In genomic region chr1:120357371-120358274, GRCm38 (mm10) we compare ENCODE assay signal across 8 mouse cellular contexts. TPM values are rescaled to one million over a fixed set of nuclear protein-coding genes. Genes with fewer than 3 reads are reported as not detected.
A peak's percentile ranks its signal among the peaks of the same experiment; 100 is the strongest.
DNase-seq lines count a peak whose midpoint lies in the region; ATAC-seq and TF ChIP-seq lines count a peak whose summit lies in the region.

No protein-coding gene starts in this region.

- DNase-seq in adrenal gland, adult 2 months = peak; percentile 71
- DNase-seq in cerebellum, postnatal 14 days = peak; percentile 31 to 34
- peak; percentile 36 to 46 for DNase-seq in heart, adult 18-20 months
- DNase-seq in midbrain, postnatal 0 days (ENCODE audit: low spot score) = peak; percentile 58
- no peak for DNase-seq in c-Kit-positive CD71-positive TER-119-positive erythroid progenitor cells, embryonic 14.5 days (ENCODE audit: low spot score)
- DNase-seq in thymus, postnatal 0 days (ENCODE audit: low spot score) = no peak

- no peak overlapping the region for H3K9ac ChIP-seq in kidney, embryonic 14.5 days (ENCODE audit: low read depth, low read length)
- H3K9ac ChIP-seq in limb, embryonic 13.5 days = no peak overlapping the region
- H3K9ac ChIP-seq in midbrain, postnatal 0 days (replicated peaks; ENCODE audit: low read length, poor library complexity, severe bottlenecking) = no peak overlapping the region

- H3K9me3 ChIP-seq in kidney, embryonic 14.5 days (ENCODE audit: control insufficient read depth, low read length) = no peaks in the 10 kb centered on the region
- no peaks in the 10 kb centered on the region for H3K9me3 ChIP-seq in limb, embryonic 13.5 days
- H3K9me3 ChIP-seq in midbrain, postnatal 0 days (ENCODE audit: low read length) = no peaks in the 10 kb centered on the region

- peak overlapping the region; percentile 5; the same call in 1 of the 2 replicates for H3K4me2 ChIP-seq in kidney, embryonic 14.5 days (replicated peaks; ENCODE audit: low read depth, low read length)
- H3K4me2 ChIP-seq in limb, embryonic 13.5 days (replicated peaks) = peak overlapping the region; percentile 38
- peak overlapping the region; percentile 13 for H3K4me2 ChIP-seq in midbrain, postnatal 0 days (ENCODE audit: low read depth, low read length, poor library complexity, severe bottlenecking)

- H3K36me3 ChIP-seq in kidney, embryonic 14.5 days (ENCODE audit: control insufficient read depth, insufficient read depth, low read length) = no peaks in the 10 kb centered on the region
- no peaks in the 10 kb centered on the region for H3K36me3 ChIP-seq in limb, embryonic 13.5 days
- H3K36me3 ChIP-seq in midbrain, postnatal 0 days (ENCODE audit: insufficient read depth, low read length) = no peaks in the 10 kb centered on the region

- WGBS in kidney, embryonic 14.5 days = 14% methylated on average over 16 of the region's 16 CpGs
- 11% methylated on average over 16 of the region's 16 CpGs for WGBS in limb, embryonic 13.5 days
- WGBS in midbrain, postnatal 0 days = 7% methylated on average over 16 of the region's 16 CpGs

- H3K27me3 ChIP-seq in kidney, embryonic 14.5 days (ENCODE audit: control insufficient read depth, insufficient read depth, low read length) = no peaks in the 10 kb centered on the region
- H3K27me3 ChIP-seq in limb, embryonic 13.5 days = no peaks in the 10 kb centered on the region
- H3K27me3 ChIP-seq in midbrain, postnatal 0 days (ENCODE audit: insufficient read depth, low read length) = no peaks in the 10 kb centered on the region

- no peak for TF ChIP-seq CTCF in midbrain, postnatal 0 days (IDR thresholded peaks at IDR 0.05)

- ATAC-seq in kidney, embryonic 14.5 days (ENCODE audit: low FRiP score, low TSS enrichment) = peak; percentile 75
- peak; percentile 69; the same call in 1 of the 2 replicates for ATAC-seq in limb, embryonic 13.5 days (ENCODE audit: low FRiP score, low read depth)
- ATAC-seq in midbrain, postnatal 0 days (ENCODE audit: low FRiP score) = peak; percentile 66; the same call in 1 of the 2 replicates

- H3K4me1 ChIP-seq in kidney, embryonic 14.5 days (ENCODE audit: control insufficient read depth, insufficient read depth, low read length) = no peaks in the 10 kb centered on the region
- H3K4me1 ChIP-seq in limb, embryonic 13.5 days = peaks cover 10% of the 10 kb centered on the region
- H3K4me1 ChIP-seq in midbrain, postnatal 0 days (ENCODE audit: insufficient read depth, low read length) = peaks cover 3% of the 10 kb centered on the region; the same call in 1 of the 2 replicates

- H3K27ac ChIP-seq in kidney, embryonic 14.5 days (ENCODE audit: low read depth, low read length) = no peak overlapping the region
- no peak overlapping the region for H3K27ac ChIP-seq in limb, embryonic 13.5 days
- H3K27ac ChIP-seq in midbrain, postnatal 0 days (ENCODE audit: low read depth, low read length) = no peak overlapping the region

- no peak overlapping the region for H3K4me3 ChIP-seq in kidney, embryonic 14.5 days (ENCODE audit: low read length)
- H3K4me3 ChIP-seq in limb, embryonic 13.5 days = no peak overlapping the region
- H3K4me3 ChIP-seq in midbrain, postnatal 0 days (ENCODE audit: low read depth, low read length) = no peak overlapping the region

RNA-seq across cellular contexts. Expression of gene C1ql2, which starts 17.2 kb away (rescaled TPM):
- total RNA-seq in adrenal gland, adult 2 months (2021) = not detected
- polyA plus RNA-seq in adrenal gland, adult 2 months (2012; rRNA removed) = 0.04 and 0.13 TPM in 2 replicates
- not detected for total RNA-seq in heart, adult 18-20 months (2021)
- not detected in 2 replicates for polyA plus RNA-seq in kidney, embryonic 14.5 days (2014; fragmentation: Nextera tagmentation; extraction: Ambion mirVana)
- 0.09 TPM in 1 of 2 replicates, not detected in the other for polyA plus RNA-seq in limb, embryonic 13.5 days (2015; fragmentation: Nextera tagmentation; extraction: Ambion mirVana)
- 27.2 and 31.0 TPM in 2 replicates for total RNA-seq in midbrain, postnatal 0 days (2014; rRNA removed)
- polyA plus RNA-seq in midbrain, postnatal 0 days (2015; fragmentation: Nextera tagmentation; extraction: Ambion mirVana) = 24.1 and 26.7 TPM in 2 replicates
- polyA plus RNA-seq in thymus, postnatal 0 days (2015; fragmentation: Nextera tagmentation; extraction: Ambion mirVana) = 0.10 TPM in 1 of 2 replicates, not detected in the other

Comparison
In these comparisons a context has a peak if more than half of its experiments do, and no peak if none do; other contexts are left out.
1. DNase-seq: peak in adrenal gland, adult 2 months (single experiment), cerebellum, postnatal 14 days (2 of 2), heart, adult 18-20 months (2 of 2) and midbrain, postnatal 0 days (single experiment); none in c-Kit-positive CD71-positive TER-119-positive erythroid progenitor cells, embryonic 14.5 days (single experiment) and thymus, postnatal 0 days (single experiment).
2. RNA of gene C1ql2, which starts 17.2 kb away (polyA plus RNA-seq): 24.1 to 26.7 TPM in midbrain, postnatal 0 days; 0.04 to 0.13 TPM in adrenal gland, adult 2 months, 0.09 TPM in limb, embryonic 13.5 days, not detected in kidney, embryonic 14.5 days and 0.10 TPM in thymus, postnatal 0 days; every median in the first group is over 10 times any median in the second.
3. Peak in every context shown above with its lines, with median percentiles within 50 percentile points of each other: ATAC-seq and H3K4me2 ChIP-seq.